Mouse (Mus musculus) cerebellum, adult 11-12 months (tissue): ENCODE measurements around the gene Cyb5r3.

Experiments used
- DNase-seq: peaks from one replicate; pipeline ENCODE4 v3.0.0; 2022

Cyb5r3 gene

DNA sequence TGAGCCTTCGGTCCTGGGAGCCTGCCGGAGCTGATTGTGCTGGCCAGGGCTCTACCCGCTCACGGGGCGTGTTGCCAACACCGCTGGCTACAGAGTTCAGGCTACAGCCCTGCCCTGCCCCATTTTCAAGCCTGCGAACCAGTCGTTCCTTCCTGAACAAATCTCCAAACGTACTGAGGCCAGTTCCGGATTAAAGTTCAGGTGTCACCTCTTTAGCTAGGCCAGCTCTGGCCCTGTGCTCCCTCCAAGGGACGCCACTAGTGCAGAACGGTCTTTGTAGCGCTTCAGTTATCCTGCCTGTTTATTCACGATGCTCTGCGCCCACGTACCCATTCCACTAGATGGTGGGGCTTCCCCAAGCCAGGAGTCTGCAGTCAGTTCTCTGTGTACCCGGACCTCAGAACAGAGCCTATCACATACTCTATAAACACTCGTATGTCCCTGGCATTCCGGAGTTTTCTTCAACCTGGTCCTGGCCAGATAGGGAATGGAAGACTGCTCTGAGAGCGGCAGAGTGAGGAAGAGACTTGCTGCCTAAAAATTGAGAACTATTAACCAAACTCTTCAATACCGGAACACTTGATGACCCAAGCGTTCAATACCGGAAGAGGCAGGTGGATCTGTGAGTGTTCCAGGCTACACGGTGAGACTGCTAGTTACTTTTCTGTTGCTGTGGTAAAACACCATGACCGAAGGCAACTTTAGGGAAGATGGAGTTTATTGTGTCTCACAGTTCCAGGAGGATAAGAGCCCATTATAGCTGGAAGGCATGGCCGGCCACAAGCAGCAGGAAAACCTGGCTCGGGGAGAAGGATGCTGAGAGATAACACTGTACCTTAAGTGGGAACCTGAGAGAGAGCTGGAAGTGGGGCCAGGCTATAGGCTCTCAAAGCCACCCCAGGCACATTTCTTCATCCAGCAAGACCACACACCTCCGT is at the start of gene Cyb5r3:
Gene Cyb5r3, minus strand, starts transcription at position 101 of the 938 bp plus-strand sequence.
- peak; percentile 12 for DNase-seq

DNA sequence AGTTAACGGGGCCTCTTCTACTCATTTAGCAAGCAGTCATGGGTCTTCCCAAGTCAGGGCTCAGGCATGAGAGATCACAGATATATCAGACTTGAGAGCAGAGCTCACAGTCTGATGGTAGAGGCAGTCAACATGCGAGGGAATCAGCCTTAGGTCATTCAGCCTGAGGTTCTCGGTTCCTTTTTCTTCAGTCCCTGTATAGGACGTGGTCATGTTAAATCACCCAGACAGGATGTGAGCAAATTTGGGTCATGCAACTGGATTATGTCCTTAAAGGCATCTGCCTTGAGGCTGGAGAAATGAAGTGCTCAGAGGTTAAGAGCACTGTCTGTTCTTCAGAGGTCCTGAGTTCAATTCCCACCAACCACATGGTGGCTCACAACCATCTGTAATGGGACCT is 49.3 kb upstream of the Cyb5r3 start:
- DNase-seq = no peak

DNA sequence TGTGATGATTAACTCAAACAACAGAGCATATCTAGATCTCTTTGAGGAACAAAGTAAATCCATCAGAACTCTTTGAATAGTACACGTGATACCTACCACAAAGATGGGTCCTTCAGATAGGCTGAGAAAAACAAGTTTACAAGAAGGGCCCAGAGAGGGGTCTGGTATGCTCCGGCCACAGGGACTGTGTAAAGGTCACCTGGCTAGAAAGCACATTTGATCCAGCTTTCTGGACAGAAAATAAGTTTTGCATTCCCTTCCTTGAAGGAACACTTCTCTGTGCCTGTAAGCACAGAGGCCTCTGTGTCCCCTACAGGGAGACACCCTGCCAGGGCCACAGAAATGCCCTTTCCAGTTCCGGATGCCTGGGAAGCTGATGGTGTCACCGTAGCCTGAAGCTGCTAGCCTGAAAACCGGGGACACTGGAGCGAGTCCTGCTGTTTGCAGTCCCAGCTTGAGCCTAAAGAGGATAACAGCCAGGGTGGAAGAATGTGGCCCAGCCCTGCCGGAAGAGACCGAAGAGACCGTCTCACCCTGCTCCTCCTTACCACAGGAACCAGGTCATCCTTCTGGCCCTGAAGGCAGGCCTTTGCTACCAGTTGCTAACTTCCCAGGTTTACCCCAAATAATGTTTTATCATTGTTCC is 48.1 kb upstream of the Cyb5r3 start:
- DNase-seq = no peak

DNA sequence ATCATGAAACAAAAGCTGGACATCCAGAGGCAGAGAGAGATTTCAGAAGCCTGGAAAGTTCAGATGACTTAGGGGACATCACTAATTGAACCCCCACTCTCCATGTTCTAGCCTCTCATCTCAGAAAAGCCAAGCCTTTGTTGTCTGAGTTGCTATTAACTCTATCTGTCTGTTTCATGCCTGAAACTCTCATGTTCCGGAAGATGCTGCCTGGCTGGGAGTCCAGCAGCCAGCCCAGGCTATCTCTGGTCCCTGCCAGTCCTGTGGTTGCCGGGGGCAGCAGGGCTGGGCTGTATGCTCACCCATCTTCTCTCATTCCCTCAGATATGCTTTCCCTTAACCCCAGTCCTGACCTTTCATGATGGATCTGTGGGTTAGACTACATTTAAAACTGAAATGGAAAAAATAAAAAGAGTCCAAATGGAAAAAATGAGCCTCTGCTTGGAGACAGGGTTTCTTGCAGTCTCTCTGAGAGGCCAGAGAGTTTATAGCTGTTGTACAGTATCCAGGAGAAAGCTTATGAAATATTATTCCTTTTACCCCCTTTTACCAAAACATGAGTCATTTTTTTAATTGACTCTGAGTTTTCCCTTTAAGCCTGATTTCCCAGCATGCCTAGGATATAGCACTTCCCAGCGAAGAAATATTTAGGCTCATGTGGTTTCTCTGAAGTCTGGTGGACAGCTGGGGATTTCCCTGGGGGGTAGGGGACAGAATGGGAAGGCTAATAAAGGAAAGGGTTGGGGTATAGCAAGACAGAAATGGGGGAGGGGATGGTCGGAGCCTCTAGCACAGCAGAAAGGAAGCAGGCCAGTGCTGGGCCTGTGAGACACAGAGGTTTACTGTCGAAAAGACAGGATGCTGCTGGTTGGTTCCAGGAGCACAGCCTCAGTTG is 43.2 kb upstream of the Cyb5r3 start:
- no peak for DNase-seq

DNA sequence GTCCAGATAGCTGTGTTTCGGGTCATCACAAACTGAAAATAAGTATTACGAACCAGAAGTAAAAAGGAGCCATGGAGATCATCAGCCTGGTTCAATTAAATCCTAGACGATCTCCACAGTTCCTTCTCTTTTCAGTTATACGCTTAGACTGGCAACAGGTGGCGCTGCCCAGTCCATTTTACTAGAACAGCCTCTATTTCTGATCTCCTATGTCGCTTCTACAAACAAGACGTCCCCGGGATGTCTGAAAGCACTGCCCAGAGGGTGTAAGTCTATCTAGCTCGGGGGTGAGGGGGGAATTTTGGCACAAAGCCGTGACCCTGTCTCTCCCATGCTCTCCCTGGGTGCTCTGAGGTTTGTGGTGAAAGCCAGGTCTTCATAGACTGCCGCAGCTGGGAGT is 37.8 kb upstream of the Cyb5r3 start:
- peak; percentile 15 for DNase-seq

DNA sequence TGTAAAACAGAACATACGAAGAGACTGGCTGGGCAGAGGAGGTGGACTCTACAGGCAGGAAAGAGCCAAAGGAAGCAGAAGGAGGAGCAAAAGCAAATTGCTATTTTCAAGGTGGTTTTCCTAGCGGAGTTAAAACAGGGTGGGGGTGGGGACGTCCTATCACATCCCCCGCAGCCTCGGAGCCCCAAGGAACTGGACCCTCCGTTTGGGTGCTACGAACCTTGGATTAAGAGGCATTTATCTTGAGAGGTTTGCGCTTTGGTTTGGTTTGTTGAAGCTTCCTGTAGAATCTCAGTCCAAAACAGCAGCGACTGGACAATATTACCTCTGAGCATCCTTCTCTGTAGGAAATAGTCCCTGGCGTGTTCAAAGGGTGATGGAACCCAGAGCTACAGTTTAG is 37.3 kb upstream of the Cyb5r3 start:
- no peak for DNase-seq

DNA sequence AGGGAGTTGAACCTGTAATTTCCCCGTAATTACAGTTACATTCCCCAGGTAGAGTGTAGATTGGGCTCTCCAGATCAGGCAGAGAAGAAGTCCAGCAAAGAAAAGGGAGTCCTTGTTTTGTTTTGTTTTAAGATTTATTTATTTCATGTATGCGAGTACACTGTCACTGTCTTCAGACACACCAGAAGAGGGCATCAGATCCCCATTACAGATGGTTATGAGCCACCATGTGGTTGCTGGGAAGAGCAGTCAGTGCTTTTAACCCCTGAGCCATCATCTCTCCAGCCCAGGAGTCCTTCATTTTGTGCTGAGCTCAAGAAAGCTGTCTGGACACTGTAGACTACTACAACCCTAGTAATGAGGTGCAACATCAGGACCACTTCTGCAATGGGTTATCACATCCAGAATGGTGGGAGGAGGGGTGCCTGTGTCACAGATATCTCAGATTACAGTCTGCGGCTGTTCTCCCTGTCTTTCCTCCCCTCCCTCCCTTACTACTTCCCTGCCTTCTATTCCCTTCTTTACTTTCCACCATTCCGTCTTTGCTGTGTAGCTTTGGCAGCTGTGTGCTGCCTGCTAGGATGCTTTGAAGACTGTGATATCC is 36.8 kb upstream of the Cyb5r3 start:
- no peak for DNase-seq

DNA sequence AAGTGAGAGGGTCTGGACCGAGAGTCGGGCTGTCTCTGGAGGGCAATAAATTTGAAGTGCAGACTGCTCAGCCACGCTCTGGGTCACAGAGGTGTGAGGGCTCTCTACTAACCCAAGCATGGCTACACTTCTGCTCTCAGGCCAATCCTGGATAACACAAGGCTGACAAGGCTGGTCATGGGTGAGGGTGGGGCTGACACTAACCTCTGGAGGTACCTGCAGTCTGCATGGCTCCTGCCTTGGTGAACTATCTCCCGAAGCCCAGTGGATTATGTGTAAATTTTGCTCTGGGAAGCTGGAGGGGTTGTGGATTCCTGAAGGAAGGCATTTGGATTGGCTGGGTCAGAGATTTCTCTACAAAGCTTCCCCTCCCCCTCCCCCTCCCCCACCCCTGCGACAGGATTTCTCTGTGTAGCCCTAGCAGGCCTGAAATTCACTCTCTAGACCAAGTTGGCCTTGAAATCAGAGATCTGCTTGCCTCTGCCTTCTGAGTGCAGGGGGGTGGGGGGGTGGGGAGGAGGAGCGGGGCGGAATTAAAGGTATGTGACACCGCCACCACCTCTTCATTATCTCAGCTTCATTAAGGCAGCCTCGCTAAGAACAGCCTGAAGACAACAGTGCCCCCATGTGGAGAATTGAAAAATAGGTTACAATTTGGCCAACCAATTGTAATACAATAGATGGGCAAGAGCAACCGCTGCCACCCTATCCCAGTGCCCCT is 32.5 kb upstream of the Cyb5r3 start:
- DNase-seq = peak; percentile 42

DNA sequence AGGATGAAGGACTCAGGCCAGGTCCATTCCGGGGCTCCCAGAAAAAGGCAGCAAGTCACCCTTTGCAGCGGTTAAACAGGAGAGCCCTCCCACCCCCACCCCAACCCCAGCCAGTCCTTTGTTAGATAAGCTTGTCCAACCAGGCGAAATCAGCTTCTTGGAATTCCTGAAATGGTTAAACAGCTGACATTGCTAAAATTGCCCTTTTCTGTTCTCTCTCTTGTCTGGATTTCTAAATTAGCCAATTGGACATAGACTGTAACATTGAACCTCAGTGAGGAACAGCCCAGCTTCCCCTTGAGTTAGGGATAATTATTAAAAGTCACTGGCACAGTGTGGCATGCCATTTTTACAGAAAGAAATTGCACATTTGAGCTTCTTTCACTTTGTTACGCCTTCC is 30.0 kb upstream of the Cyb5r3 start:
- DNase-seq = no peak

DNA sequence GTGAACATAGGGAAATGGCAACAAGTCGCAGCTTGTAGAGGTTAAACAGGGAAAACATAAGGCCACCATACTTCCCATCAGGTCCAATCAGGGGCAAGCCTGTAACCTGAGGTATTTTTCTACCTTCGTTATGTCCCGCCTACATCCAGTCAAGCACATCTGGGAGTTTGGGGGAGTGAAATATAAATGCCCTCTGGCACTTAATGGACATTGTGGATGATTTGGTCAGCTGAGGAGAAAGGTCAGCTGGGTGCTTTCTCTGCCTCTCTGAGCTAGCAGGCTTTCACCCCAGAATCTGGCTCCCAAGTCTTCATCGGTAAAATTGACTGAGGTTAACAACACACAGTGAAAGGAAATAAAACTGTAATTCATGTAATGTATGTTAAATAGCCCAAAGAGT is 21.0 kb upstream of the Cyb5r3 start:
- no peak for DNase-seq

DNA sequence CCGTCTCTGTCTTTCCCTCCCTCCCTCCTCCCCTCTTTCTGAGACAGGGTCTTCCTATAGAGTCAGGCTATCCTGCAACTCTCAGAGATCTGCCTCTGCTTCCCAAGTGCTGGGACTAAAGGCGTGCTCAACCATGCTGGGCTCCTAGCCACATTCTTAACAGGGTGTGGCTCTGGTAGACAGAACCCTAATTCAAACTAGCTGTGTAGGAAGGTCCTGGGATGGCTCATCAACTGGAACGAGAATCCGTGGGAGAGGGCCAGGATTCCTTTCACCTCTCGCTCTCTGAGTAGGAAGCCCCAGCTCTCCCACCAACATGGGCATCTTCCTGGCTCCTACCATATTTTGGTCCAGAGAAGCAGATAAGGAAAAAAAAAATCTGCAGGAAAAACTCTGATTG is 10.0 kb upstream of the Cyb5r3 start:
- no peak for DNase-seq

DNA sequence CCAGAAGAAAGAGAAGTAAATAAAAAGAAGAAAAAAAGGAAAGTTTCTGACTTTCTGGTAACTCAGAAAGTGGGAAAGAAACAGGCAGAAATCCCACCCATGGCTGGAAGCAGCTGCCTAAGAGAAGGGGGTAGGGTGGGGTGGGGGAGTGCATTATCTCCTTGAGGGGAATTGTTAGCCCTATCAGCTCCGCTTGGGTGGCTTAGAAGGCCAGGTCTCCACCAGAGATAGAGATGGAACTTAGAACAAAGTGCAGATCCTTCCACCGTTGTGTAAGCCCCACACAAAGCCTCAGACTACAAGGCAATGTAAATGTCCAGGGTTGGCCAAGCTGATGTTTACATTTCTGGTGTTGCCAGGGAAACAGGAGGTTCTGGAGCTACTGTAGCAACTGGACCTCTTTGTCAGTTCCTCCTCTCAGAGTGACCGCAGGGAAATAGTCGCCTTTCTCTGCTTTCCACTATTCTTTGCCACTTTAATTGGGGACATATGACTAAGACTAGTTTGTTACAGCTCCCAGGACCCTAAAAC is 9.5 kb upstream of the Cyb5r3 start:
- DNase-seq = no peak

DNA sequence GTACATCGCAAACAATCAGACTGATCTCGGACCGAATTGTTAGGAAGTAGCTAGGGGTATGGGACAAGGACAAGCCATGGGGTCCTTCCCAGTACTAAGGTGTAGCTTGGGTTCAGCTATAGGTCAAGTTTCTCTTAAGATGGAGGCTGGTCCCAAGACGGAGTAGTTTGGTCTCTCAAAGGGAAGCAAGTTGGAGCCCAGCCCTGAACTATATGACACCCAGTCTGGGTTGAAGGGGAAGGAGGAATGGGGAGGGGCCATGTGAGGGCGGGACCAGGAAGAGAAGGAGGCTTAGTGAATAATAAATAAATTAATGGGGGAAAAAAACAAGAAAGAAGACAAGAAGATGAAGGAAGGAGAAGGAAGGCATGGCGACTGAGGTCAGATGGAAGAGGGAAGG is 7.6 kb upstream of the Cyb5r3 start:
- no peak for DNase-seq

DNA sequence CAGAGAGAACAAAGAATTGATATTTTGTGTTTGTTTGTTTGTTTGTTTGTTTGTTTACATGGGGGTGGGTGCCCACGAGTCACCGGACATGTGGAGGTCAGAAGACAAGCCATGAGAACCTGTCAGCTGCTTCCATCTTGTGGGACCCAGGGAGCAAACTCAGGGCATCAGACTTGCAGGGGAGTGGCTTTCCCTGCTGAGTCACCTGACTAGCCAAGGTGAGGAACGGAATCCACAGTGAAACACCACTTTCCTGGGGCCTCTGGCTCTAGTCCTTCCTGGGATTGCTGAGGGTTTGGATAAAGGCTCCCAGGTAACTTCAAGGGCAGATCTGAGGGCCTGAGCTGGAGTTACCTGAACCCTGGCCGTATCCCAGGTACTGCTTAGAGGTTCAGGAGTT is 4.3 kb upstream of the Cyb5r3 start:
- DNase-seq = no peak

DNA sequence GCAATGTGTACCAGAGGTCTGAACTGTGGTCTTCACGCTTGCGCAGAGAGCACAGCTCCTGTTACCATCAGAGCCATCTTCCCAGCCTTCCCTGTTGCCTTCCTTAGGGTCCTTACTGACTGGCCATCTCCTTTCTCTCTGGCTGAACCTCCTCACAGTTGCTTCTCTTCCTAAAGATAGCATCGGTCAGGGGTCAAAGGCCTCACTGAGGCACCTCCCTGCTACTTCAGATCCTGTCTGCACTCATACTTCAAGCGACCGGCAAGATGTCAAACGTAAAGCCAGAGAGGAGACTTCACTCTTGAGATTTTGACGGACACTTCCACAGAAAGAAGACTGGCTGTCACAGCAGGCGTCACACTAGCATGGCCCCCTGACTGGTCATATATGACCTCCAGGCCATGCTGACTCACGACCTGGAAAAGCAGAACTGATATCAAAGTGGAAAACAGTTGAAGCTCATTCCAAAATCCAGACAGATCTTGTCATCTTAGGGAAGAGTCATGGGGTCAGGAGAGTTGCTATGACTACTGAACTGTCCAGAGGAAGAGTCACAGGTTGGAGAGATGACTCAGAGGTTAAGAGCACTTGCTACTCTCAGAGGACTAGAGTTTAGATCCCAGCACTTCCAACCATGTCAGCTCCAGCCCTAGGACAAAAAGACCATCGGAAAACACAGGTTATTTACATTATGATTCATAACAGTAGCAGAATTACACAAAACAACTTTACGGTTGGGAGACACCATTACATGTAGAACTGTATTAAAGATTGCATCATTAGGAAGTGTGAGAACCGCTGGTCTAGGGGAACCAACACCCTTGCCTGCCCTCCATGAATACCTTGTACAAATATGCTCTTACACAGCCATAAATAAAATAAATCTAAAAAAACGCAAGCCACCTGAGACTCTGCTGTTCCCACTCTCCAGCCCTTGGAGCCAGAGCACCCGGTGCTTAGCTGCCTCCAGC is 1.8 kb upstream of the Cyb5r3 start:
- no peak for DNase-seq

DNA sequence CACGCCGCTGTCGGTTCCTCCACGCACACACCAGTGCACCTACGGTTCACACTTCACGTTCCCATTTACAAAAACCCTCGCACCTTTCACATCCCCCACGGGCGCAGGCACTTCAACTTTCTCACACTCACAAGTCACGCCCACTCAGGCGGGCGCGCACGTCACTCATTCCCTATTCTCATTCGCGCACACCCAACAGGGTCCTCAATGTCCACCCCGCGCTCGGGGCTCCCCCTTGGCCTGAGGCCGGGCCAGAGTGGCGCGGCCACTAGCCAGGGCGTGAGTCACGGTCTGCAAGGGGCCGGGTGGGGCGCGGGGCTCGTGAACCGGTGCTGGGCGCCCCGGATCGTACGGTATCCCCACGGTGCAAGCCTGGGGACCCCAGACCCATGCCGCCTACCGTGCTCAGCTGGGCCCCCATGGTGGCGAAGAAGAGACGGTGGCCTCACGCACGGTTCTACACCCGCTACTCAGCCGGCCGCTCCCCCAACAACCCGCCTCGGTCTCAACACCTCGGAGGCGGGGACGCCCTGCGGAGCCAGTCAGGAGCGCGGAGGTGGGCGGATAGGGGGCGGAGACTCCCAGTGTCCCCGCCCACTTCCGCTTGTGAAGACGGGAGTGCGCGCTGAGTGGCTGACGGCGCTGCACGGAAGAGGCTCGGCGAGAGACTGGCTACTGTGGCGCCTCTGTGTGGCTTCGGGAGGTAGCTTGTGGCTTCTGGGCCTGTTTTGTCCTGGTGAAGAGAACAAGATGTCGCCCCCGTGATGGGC is 495 bp downstream of the Cyb5r3 start:
- DNase-seq = peak; percentile 98

DNA sequence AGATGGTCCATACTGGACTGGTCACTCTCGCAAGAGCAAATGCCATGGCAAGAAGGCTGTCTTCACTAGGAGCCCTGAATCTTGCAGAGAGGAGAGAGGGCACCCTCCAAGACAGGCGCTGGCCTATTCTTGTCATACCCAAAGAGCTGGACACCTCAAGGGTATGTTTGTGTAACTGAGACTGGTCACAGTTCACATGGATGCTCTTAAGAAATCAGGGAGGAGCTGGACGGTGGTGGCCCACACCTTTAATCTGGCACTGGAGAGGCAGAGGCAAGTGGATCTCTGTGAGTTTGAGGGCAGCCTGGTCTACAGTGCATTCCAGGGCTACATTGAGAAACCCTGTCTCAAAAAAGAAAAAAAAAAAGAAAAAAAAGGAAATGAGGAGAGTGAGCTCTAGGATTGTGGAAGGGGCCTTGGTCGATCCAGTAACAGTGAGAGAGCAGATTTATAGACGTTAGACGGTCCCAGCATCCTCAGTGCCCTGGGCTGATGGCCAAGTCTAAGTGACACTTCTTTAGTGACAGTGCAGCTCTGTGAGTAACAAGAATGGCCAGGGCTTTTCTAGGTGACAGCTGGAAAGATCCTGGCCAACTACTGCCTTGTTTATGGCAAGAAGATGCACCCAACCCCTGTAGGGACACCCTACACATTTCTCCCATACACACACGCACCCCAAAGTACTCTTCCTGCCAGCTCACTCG is 1.3 kb downstream of the Cyb5r3 start:
- peak; percentile 32 for DNase-seq

DNA sequence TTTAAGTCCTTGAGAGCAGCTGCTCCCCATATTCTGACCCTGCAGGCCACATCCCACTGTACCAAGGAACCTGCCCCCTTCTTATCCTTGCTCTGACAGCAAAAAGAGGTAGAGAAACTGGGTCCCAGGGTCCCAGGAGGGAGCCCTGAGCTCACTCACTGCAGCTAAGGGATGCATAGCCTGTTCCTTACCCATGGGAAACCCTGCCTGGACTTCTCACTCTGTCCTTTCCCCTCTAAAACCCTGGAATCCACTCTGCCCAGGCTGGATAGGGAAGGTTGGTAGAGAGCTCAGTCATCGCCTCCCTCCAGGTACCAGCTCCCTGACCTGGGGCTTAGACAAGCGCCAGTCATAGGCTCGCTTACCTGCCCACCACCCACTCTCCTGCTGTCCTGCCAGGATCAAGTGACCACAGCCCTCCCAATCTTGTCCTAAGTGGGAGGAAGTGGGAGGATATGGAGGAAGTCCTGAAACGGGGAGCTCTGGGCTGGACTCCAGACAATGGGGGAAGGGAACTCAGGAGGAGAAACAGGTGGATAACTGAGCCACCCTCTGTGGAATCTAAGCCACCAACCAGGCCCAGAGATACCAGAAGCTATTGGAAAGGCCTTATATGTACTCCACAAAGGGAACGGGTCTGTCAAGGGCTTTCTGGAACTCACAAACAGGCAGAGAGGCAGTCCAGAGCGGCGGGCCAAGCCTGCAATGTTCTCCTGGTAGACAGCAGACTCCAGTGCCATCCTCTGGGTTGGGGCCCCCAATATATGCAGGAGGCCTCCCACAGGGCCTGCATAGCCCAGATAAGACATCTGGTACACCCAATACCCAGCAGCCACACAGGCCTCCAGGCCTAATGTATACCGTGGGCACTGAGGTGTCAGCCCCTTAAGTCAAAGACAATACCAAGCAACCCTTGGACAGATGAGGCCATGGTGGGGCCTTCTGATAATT is 2.3 kb downstream of the Cyb5r3 start:
- DNase-seq = peak; percentile 72
